Mouse (Mus musculus): ENCODE measurements at regions not wholly inside any gene's neighbourhood (a gene's known extent, or its start where the extent isn't known, plus 50 kb on each side); places are given as distances from the start of the nearest gene placed in this dataset.

- WGBS = 46% methylated on average over 6 of the region's 6 CpGs
- no peaks in the 10 kb centered on the region for H3K9me3 ChIP-seq
- no peak overlapping the region for H3K4me2 ChIP-seq
- H3K4me1 ChIP-seq = no peaks in the 10 kb centered on the region
- H3K27me3 ChIP-seq (replicated peaks) = no peaks in the 10 kb centered on the region
- no peak overlapping the region for H3K9ac ChIP-seq
- H3K4me3 ChIP-seq = no peak overlapping the region
- no peaks in the 10 kb centered on the region for H3K36me3 ChIP-seq
- no peak overlapping the region for H3K27ac ChIP-seq (replicated peaks)
- ATAC-seq (ENCODE audit: extremely low read depth, insufficient number of reproducible peaks, low FRiP score, low TSS enrichment) = no peak
Measured at GRCm38 (mm10) chr11:112450227-112450626, 331.8 kb upstream of the Sox9 start.

- no peak overlapping the region for H3K4me2 ChIP-seq
- WGBS = 86% methylated on average over 2 of the region's 2 CpGs
- H3K9ac ChIP-seq = no peak overlapping the region
- no peak overlapping the region for H3K27ac ChIP-seq (replicated peaks)
- H3K36me3 ChIP-seq = no peaks in the 10 kb centered on the region
- no peaks in the 10 kb centered on the region for H3K4me1 ChIP-seq
- no peaks in the 10 kb centered on the region for H3K9me3 ChIP-seq
- no peak overlapping the region for H3K4me3 ChIP-seq
- no peaks in the 10 kb centered on the region for H3K27me3 ChIP-seq (replicated peaks)
- no peak for ATAC-seq (ENCODE audit: extremely low read depth, insufficient number of reproducible peaks, low FRiP score, low TSS enrichment)
Measured at GRCm38 (mm10) chr11:112458075-112458474, 323.9 kb upstream of the Sox9 start.

GRCm38 (mm10) chr11:112463121-112463520, 318.9 kb upstream of the Sox9 start:
- no peaks in the 10 kb centered on the region for H3K4me1 ChIP-seq
- no peaks in the 10 kb centered on the region for H3K27me3 ChIP-seq (replicated peaks)
- no peak for ATAC-seq (ENCODE audit: extremely low read depth, insufficient number of reproducible peaks, low FRiP score, low TSS enrichment)
- H3K4me3 ChIP-seq = no peak overlapping the region
- 84% methylated on average over 1 of the region's 1 CpGs for WGBS
- H3K4me2 ChIP-seq = no peak overlapping the region
- no peaks in the 10 kb centered on the region for H3K9me3 ChIP-seq
- H3K36me3 ChIP-seq = no peaks in the 10 kb centered on the region
- H3K9ac ChIP-seq = no peak overlapping the region
- no peak overlapping the region for H3K27ac ChIP-seq (replicated peaks)

GRCm38 (mm10) chr11:112464386-112464785, 317.6 kb upstream of the Sox9 start:
- ATAC-seq (ENCODE audit: extremely low read depth, insufficient number of reproducible peaks, low FRiP score, low TSS enrichment) = no peak
- no peaks in the 10 kb centered on the region for H3K9me3 ChIP-seq
- 66% methylated on average over 4 of the region's 4 CpGs for WGBS
- H3K36me3 ChIP-seq = no peaks in the 10 kb centered on the region
- H3K27ac ChIP-seq (replicated peaks) = no peak overlapping the region
- H3K4me1 ChIP-seq = no peaks in the 10 kb centered on the region
- H3K4me2 ChIP-seq = no peak overlapping the region
- no peaks in the 10 kb centered on the region for H3K27me3 ChIP-seq (replicated peaks)
- no peak overlapping the region for H3K4me3 ChIP-seq
- no peak overlapping the region for H3K9ac ChIP-seq

GRCm38 (mm10) chr11:112470336-112470735, 311.7 kb upstream of the Sox9 start:
- Histone ChIP-seq H3K4me1 (no peaks in the 10 kb centered on the region), H3K4me3 (no peak overlapping the region), H3K27ac (replicated peaks) (no peak overlapping the region), H3K4me2 (no peak overlapping the region), H3K9ac (no peak overlapping the region), H3K27me3 (replicated peaks) (no peaks in the 10 kb centered on the region), H3K9me3 (no peaks in the 10 kb centered on the region), H3K36me3 (no peaks in the 10 kb centered on the region)
- ATAC-seq (ENCODE audit: extremely low read depth, insufficient number of reproducible peaks, low FRiP score, low TSS enrichment) = no peak
- WGBS = 51% methylated on average over 3 of the region's 3 CpGs

- H3K4me2 ChIP-seq = no peak overlapping the region
- ATAC-seq (ENCODE audit: extremely low read depth, insufficient number of reproducible peaks, low FRiP score, low TSS enrichment) = no peak
- WGBS = 76% methylated on average over 7 of the region's 7 CpGs
Measured at GRCm38 (mm10) chr11:112473237-112473636, 308.8 kb upstream of the Sox9 start.

GRCm38 (mm10) chr11:112473681-112474080, 308.3 kb upstream of the Sox9 start:
- no peak for ATAC-seq (ENCODE audit: extremely low read depth, insufficient number of reproducible peaks, low FRiP score, low TSS enrichment)
- WGBS = 74% methylated on average over 6 of the region's 6 CpGs
- Histone ChIP-seq H3K36me3 (no peaks in the 10 kb centered on the region), H3K27me3 (replicated peaks) (no peaks in the 10 kb centered on the region), H3K4me2 (no peak overlapping the region), H3K9ac (no peak overlapping the region), H3K27ac (replicated peaks) (no peak overlapping the region), H3K9me3 (no peaks in the 10 kb centered on the region), H3K4me3 (no peak overlapping the region), H3K4me1 (no peaks in the 10 kb centered on the region)

More at GRCm38 (mm10) chr11:112473237-112473636, 308.8 kb upstream of the Sox9 start:
- Histone ChIP-seq H3K9ac (no peak overlapping the region), H3K4me1 (no peaks in the 10 kb centered on the region), H3K36me3 (no peaks in the 10 kb centered on the region), H3K4me3 (no peak overlapping the region), H3K27me3 (replicated peaks) (no peaks in the 10 kb centered on the region), H3K27ac (replicated peaks) (no peak overlapping the region), H3K9me3 (no peaks in the 10 kb centered on the region)

- 77% methylated on average over 11 of the region's 11 CpGs for WGBS
Measured at GRCm38 (mm10) chr11:112480360-112480759, 301.7 kb upstream of the Sox9 start.

GRCm38 (mm10) chr11:112501781-112502180, 280.2 kb upstream of the Sox9 start:
- H3K4me1 ChIP-seq = no peaks in the 10 kb centered on the region
- no peaks in the 10 kb centered on the region for H3K9me3 ChIP-seq
- 15% methylated on average over 5 of the region's 5 CpGs for WGBS
- no peak for ATAC-seq (ENCODE audit: extremely low read depth, insufficient number of reproducible peaks, low FRiP score, low TSS enrichment)
- H3K27ac ChIP-seq (replicated peaks) = no peak overlapping the region
- no peak overlapping the region for H3K9ac ChIP-seq
- H3K4me3 ChIP-seq = no peak overlapping the region
- H3K27me3 ChIP-seq (replicated peaks) = no peaks in the 10 kb centered on the region
- H3K4me2 ChIP-seq = no peak overlapping the region
- H3K36me3 ChIP-seq = no peaks in the 10 kb centered on the region

More at GRCm38 (mm10) chr11:112480360-112480759, 301.7 kb upstream of the Sox9 start:
- H3K36me3 ChIP-seq = no peaks in the 10 kb centered on the region
- no peak overlapping the region for H3K27ac ChIP-seq (replicated peaks)
- no peaks in the 10 kb centered on the region for H3K27me3 ChIP-seq (replicated peaks)
- no peaks in the 10 kb centered on the region for H3K9me3 ChIP-seq
- ATAC-seq (ENCODE audit: extremely low read depth, insufficient number of reproducible peaks, low FRiP score, low TSS enrichment) = no peak
- H3K4me1 ChIP-seq = no peaks in the 10 kb centered on the region
- H3K4me2 ChIP-seq = no peak overlapping the region
- no peak overlapping the region for H3K4me3 ChIP-seq
- no peak overlapping the region for H3K9ac ChIP-seq

- Histone ChIP-seq H3K27me3 (replicated peaks) (no peaks in the 10 kb centered on the region), H3K27ac (replicated peaks) (no peak overlapping the region), H3K9me3 (no peaks in the 10 kb centered on the region), H3K9ac (no peak overlapping the region), H3K36me3 (no peaks in the 10 kb centered on the region), H3K4me1 (no peaks in the 10 kb centered on the region), H3K4me2 (no peak overlapping the region), H3K4me3 (no peak overlapping the region)
- WGBS = 72% methylated on average over 8 of the region's 8 CpGs
- no peak for ATAC-seq (ENCODE audit: extremely low read depth, insufficient number of reproducible peaks, low FRiP score, low TSS enrichment)
Measured at GRCm38 (mm10) chr11:112519076-112519475, 262.9 kb upstream of the Sox9 start.

GRCm38 (mm10) chr11:112524983-112525382, 257.0 kb upstream of the Sox9 start:
- no peak overlapping the region for H3K27ac ChIP-seq (replicated peaks)
- no peak overlapping the region for H3K4me3 ChIP-seq
- H3K27me3 ChIP-seq (replicated peaks) = no peaks in the 10 kb centered on the region
- H3K9ac ChIP-seq = no peak overlapping the region
- 0 out of 2 replicates have a peak, but pooled peaks cover under 1% of the 10 kb centered on the region for H3K4me1 ChIP-seq
- no peak overlapping the region for H3K4me2 ChIP-seq
- peaks cover 5% of the 10 kb centered on the region; the same call in 1 of the 2 replicates for H3K9me3 ChIP-seq
- H3K36me3 ChIP-seq = no peaks in the 10 kb centered on the region
- ATAC-seq (ENCODE audit: extremely low read depth, insufficient number of reproducible peaks, low FRiP score, low TSS enrichment) = no peak
- WGBS = 76% methylated on average over 3 of the region's 3 CpGs

GRCm38 (mm10) chr11:112542573-112542972, 239.5 kb upstream of the Sox9 start:
- Histone ChIP-seq H3K27me3 (replicated peaks) (no peaks in the 10 kb centered on the region), H3K9me3 (no peaks in the 10 kb centered on the region), H3K36me3 (no peaks in the 10 kb centered on the region), H3K27ac (replicated peaks) (no peak overlapping the region), H3K4me1 (no peaks in the 10 kb centered on the region), H3K4me2 (no peak overlapping the region), H3K4me3 (no peak overlapping the region), H3K9ac (no peak overlapping the region)
- ATAC-seq (ENCODE audit: extremely low read depth, insufficient number of reproducible peaks, low FRiP score, low TSS enrichment) = no peak
- WGBS = 38% methylated on average over 6 of the region's 6 CpGs
